Mouse (Mus musculus) embryonic facial prominence, embryonic 15.5 days (tissue): ENCODE data around the gene Tmem234. TPM values are rescaled to one million over a fixed set of nuclear protein-coding genes. Genes with fewer than 3 reads are reported as not detected.

Experiments
- ATAC-seq: fragments of 200-750 bp; cut with Nextera tagmentation; 2 replicates; pipeline ENCODE4 v1.8.0; 2017; ENCODE audit warnings: low read depth, moderate TSS enrichment; ENCODE audit not compliant: insufficient number of reproducible peaks, low FRiP score, low TSS enrichment
- H3K27ac ChIP-seq: fragments of 300-500 bp; sonication (generic); replicated peaks from 2 replicates; pipeline ENCODE4 v1.5.1; 2015; ENCODE audit warnings: mild to moderate bottlenecking, inconsistent platforms
- H3K27me3 ChIP-seq: fragments of 300-500 bp; sonication (generic); 2 replicates; pipeline ENCODE4 v1.6.1; 2015; ENCODE audit warnings: inconsistent platforms
- H3K36me3 ChIP-seq: fragments of 300-500 bp; sonication (generic); 2 replicates; pipeline ENCODE4 v1.6.1; 2015; ENCODE audit warnings: mild to moderate bottlenecking, inconsistent platforms
- H3K4me1 ChIP-seq: fragments of 300-500 bp; sonication (generic); 2 replicates; pipeline ENCODE4 v1.6.1; 2015; ENCODE audit warnings: inconsistent platforms
- H3K4me2 ChIP-seq: fragments of 300-500 bp; sonication (generic); replicated peaks from 2 replicates; pipeline ENCODE4 v1.6.1; 2015; ENCODE audit warnings: mild to moderate bottlenecking, inconsistent platforms
- H3K4me3 ChIP-seq: fragments of 300-500 bp; sonication (generic); replicated peaks from 2 replicates; pipeline ENCODE4 v1.5.1; 2015; ENCODE audit warnings: mild to moderate bottlenecking, inconsistent platforms
- H3K9ac ChIP-seq: fragments of 300-500 bp; sonication (generic); 2 replicates; pipeline ENCODE4 v1.6.1; 2015; ENCODE audit warnings: inconsistent platforms
- H3K9me3 ChIP-seq: fragments of 300-500 bp; sonication (generic); replicated peaks from 2 replicates; pipeline ENCODE4 v1.6.1; 2016; ENCODE audit warnings: inconsistent platforms
- WGBS: fragments of 180-500 bp; shearing (Covaris S2); methylation state at CpG from one replicate; pipeline ENCODE4 v1.1.7; 2015; 5-methylcytosine and 5-hydroxymethylcytosine counted together
- polyA plus RNA-seq: library from polyadenylated mRNA; unstranded; fragments of >200 nt; fragmentation: Nextera tagmentation; extraction: Ambion mirVana; gene quantifications from 2 replicates; pipeline ENCODE4 v1.2.1, GENCODE M21; 2015

Gene Tmem234
- polyA plus RNA-seq, 1 experiment from 2014 or later = 197 TPM

DNA sequence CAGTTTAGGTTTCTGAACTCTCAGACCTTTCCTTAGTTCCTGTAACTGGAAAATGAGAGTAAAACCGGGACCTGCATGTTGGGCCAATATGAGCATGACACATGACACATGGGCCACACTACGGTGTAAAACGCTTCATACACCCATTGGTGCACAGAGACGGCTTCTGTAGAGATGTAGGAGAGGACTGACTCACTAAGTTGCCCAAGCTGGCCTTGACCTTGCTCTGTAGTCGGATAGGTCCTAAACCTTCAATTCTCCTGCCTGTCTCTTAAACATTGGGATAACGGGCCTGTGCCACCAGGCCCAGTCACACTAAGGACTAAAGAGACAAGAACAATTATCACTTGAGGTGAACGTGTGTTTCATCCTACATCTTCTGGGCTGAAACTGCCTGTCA, 32.1 kb upstream of the Tmem234 start:
- Histone ChIP-seq H3K4me2 (no peak overlapping the region), H3K27me3 (no peaks in the 10 kb centered on the region), H3K27ac (no peak overlapping the region), H3K9me3 (no peaks in the 10 kb centered on the region), H3K9ac (no peak overlapping the region), H3K4me3 (no peak overlapping the region), H3K4me1 (0 out of 2 replicates have a peak, but pooled peaks cover 3% of the 10 kb centered on the region), H3K36me3 (no peaks in the 10 kb centered on the region)
- 90% methylated on average over 7 of the region's 7 CpGs for WGBS
- ATAC-seq = no peak

DNA sequence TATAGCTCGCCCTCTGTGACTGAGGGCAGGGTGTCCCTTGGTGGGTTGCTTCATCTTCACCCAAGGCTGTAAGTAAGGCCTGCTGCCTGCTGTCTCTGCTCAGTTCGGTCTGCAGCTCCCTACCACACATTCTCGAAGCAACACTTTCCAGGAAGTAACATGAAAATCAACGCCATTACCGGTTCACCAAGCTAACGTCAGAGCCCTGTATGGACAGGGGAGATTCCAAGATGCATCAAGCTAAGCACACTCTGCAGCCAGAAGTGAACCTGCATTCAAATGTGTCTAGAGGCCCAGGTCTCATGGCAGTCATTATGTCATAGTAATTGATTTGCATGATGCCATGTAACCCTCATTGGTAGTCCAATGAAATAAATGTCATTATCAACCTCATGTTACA, 30.4 kb upstream of the Tmem234 start:
- Histone ChIP-seq H3K9me3 (no peaks in the 10 kb centered on the region), H3K4me3 (no peak overlapping the region), H3K27me3 (no peaks in the 10 kb centered on the region), H3K9ac (no peak overlapping the region), H3K4me1 (no peaks in the 10 kb centered on the region), H3K36me3 (no peaks in the 10 kb centered on the region), H3K27ac (no peak overlapping the region), H3K4me2 (no peak overlapping the region)
- ATAC-seq = no peak
- WGBS = 84% methylated on average over 6 of the region's 6 CpGs

DNA sequence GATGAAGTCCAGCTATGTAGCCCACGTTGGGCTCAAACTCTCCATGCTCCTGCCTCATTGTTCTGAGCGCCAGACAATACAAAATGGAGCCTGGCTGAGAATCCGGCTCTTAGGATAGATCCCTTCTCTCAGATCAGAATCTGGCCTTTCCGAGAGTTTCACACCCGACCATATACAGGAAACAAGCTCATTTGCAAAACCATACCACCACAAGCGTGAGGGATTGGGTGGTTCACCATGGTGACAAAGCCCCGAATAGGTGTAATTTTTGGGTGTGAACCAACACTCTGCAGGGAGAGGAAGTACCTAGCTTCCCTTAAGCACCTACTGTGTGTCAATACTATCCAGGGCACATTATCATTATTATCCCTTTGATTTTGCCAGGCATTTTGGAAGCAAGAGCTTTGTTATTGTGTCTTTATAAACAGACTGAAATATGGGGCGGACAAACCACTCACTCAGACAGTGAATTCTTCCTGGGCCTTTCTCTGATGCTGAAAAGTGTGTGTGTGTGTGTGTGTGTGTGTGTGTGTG, 28.9 kb upstream of the Tmem234 start:
- no peak overlapping the region for H3K27ac ChIP-seq
- ATAC-seq = no peak
- no peak overlapping the region for H3K4me3 ChIP-seq
- WGBS = 78% methylated on average over 8 of the region's 8 CpGs
- no peak overlapping the region for H3K4me2 ChIP-seq
- no peak overlapping the region for H3K9ac ChIP-seq
- H3K9me3 ChIP-seq = no peaks in the 10 kb centered on the region
- no peaks in the 10 kb centered on the region for H3K4me1 ChIP-seq
- no peaks in the 10 kb centered on the region for H3K36me3 ChIP-seq
- no peaks in the 10 kb centered on the region for H3K27me3 ChIP-seq

- 82% methylated on average over 13 of the region's 13 CpGs for WGBS
- Histone ChIP-seq H3K4me1 (no peaks in the 10 kb centered on the region), H3K36me3 (no peaks in the 10 kb centered on the region), H3K4me3 (no peak overlapping the region), H3K9me3 (no peaks in the 10 kb centered on the region), H3K4me2 (no peak overlapping the region), H3K27ac (no peak overlapping the region), H3K27me3 (no peaks in the 10 kb centered on the region), H3K9ac (no peak overlapping the region)
- ATAC-seq = no peak
Observed at GRCm38 (mm10) chr4:129572236-129573092, 28.0 kb upstream of the Tmem234 start.

DNA sequence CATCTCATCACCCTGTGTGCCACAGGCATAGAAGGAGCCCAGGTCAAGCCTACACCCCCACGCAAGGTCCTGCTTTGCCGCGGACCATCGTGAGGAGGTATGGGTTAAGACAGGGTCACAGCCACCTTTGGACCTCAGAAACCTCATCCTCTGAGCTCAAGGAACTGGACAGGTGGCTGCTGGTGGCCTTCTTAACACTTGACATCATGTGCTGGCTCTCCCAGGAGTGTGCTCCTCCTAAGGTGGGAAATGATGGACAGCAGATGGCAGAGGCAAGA, 27.4 kb upstream of the Tmem234 start:
- Histone ChIP-seq H3K4me1 (no peaks in the 10 kb centered on the region), H3K4me3 (no peak overlapping the region), H3K4me2 (no peak overlapping the region), H3K36me3 (no peaks in the 10 kb centered on the region), H3K9ac (no peak overlapping the region), H3K9me3 (no peaks in the 10 kb centered on the region), H3K27ac (no peak overlapping the region), H3K27me3 (no peaks in the 10 kb centered on the region)
- WGBS = 97% methylated on average over 4 of the region's 4 CpGs
- ATAC-seq = no peak

DNA sequence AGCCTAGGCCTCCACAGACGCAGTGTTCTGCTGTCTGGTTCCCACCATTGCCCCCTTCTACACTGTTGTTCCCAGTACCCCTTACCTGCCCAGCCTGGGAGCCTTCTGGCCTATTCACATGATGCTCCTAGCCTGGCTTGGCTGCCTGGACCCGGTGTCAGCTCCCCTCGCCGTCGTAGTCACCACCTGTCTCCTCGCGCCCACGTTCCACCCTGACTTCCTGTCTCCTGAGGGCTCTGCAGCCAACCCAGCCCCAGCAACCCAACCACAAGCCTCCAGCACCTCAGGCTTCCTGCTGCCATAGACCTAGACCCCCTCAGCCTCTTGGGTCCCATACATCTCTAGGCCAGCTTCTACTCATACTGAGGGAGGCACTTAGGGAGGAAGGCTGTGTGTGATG, 27.0 kb upstream of the Tmem234 start, which contains the start of gene Lck:
TSS of gene Lck (minus strand) at position 212 of the 400 bp plus-strand sequence.
- Histone ChIP-seq H3K9me3 (no peaks in the 10 kb centered on the region), H3K27me3 (no peaks in the 10 kb centered on the region), H3K27ac (no peak within 1 kb of the TSS), H3K36me3 (no peaks in the 10 kb centered on the region), H3K4me2 (no peak within 1 kb of the TSS), H3K9ac (no peak within 1 kb of the TSS), H3K4me3 (no peak within 1 kb of the TSS), H3K4me1 (no peaks in the 10 kb centered on the region)
- ATAC-seq = no peak
- WGBS = 84% methylated on average over 8 of the region's 8 CpGs

- H3K4me2 ChIP-seq = no peak overlapping the region
- H3K4me3 ChIP-seq = no peak overlapping the region
- H3K9me3 ChIP-seq = no peaks in the 10 kb centered on the region
- no peak overlapping the region for H3K9ac ChIP-seq
- H3K27me3 ChIP-seq = no peaks in the 10 kb centered on the region
- WGBS = 46% methylated on average over 7 of the region's 8 CpGs
- H3K36me3 ChIP-seq = no peaks in the 10 kb centered on the region
- no peak for ATAC-seq
- no peaks in the 10 kb centered on the region for H3K4me1 ChIP-seq
- H3K27ac ChIP-seq = no peak overlapping the region
Observed at GRCm38 (mm10) chr4:129575171-129575844, 25.2 kb upstream of the Tmem234 start.

GRCm38 (mm10) chr4:129576863-129577491, 23.5 kb upstream of the Tmem234 start:
- Histone ChIP-seq H3K36me3 (no peaks in the 10 kb centered on the region), H3K4me3 (no peak overlapping the region), H3K4me1 (no peaks in the 10 kb centered on the region), H3K27ac (no peak overlapping the region), H3K9me3 (no peaks in the 10 kb centered on the region), H3K9ac (no peak overlapping the region), H3K4me2 (peak overlapping the region; percentile 6; the same call in 1 of the 2 replicates), H3K27me3 (no peaks in the 10 kb centered on the region)
- 28% methylated on average over 21 of the region's 21 CpGs for WGBS
- no peak for ATAC-seq

GRCm38 (mm10) chr4:129577688-129578087, 22.8 kb upstream of the Tmem234 start:
- H3K9me3 ChIP-seq = no peaks in the 10 kb centered on the region
- H3K9ac ChIP-seq = no peak overlapping the region
- no peaks in the 10 kb centered on the region for H3K36me3 ChIP-seq
- no peak overlapping the region for H3K4me2 ChIP-seq
- no peak for ATAC-seq
- H3K27me3 ChIP-seq = no peaks in the 10 kb centered on the region
- H3K4me1 ChIP-seq = no peaks in the 10 kb centered on the region
- no peak overlapping the region for H3K4me3 ChIP-seq
- WGBS = 79% methylated on average over 7 of the region's 7 CpGs
- H3K27ac ChIP-seq = no peak overlapping the region

GRCm38 (mm10) chr4:129578466-129578865, 22.0 kb upstream of the Tmem234 start, which contains the start of gene Fam167b:
Gene Fam167b (minus strand): TSS chr4:129578549.
- Histone ChIP-seq H3K4me2 (peak within 1 kb of the TSS; percentile 6; the same call in 1 of the 2 replicates), H3K27ac (0 out of 2 replicates have a peak within 1 kb of the TSS, but pooled peaks have one; percentile 22), H3K9me3 (no peaks in the 10 kb centered on the region), H3K9ac (no peak within 1 kb of the TSS), H3K36me3 (no peaks in the 10 kb centered on the region), H3K4me3 (no peak within 1 kb of the TSS), H3K27me3 (no peaks in the 10 kb centered on the region), H3K4me1 (no peaks in the 10 kb centered on the region)
- ATAC-seq = no peak
- 86% methylated on average over 5 of the region's 5 CpGs for WGBS

GRCm38 (mm10) chr4:129580347-129580746, 20.1 kb upstream of the Tmem234 start:
- Histone ChIP-seq H3K9me3 (no peaks in the 10 kb centered on the region), H3K36me3 (no peaks in the 10 kb centered on the region), H3K4me2 (no peak overlapping the region), H3K4me3 (no peak overlapping the region), H3K27ac (no peak overlapping the region), H3K27me3 (no peaks in the 10 kb centered on the region), H3K9ac (no peak overlapping the region), H3K4me1 (peaks cover 8% of the 10 kb centered on the region; the same call in 1 of the 2 replicates)
- ATAC-seq = no peak
- WGBS = 54% methylated on average over 7 of the region's 7 CpGs
